Mouse (Mus musculus): ENCODE results near the gene Tmprss9.

GRCm38 (mm10) chr10:80887181-80887580, 15.5 kb downstream of the Tmprss9 start:
- TF ChIP-seq POLR2A (IDR thresholded peaks at IDR 0.05; ENCODE audit: low read depth, low read length) (no peak), CTCF (IDR thresholded peaks at IDR 0.05; ENCODE audit: borderline replicate concordance, insufficient read depth, low read length) (no peak)

Measured in embryonic fibroblast, embryonic 13.5 days (primary cell).